Mouse (Mus musculus) layer of hippocampus, adult 2 months (tissue): ENCODE results near the gene Fbxl13. TPM values are rescaled to one million over a fixed set of nuclear protein-coding genes. Genes with fewer than 3 reads are reported as not detected.
"Not testable (repeated sequence)": the region's sequence is repeated elsewhere in the genome, so short reads cannot be mapped to it uniquely, and the experiment has no call there.

ENCODE experiments used
- DNase-seq, 2 experiments: peaks; one replicate each; pipeline ENCODE4 v3.0.0; 2022; ENCODE audit warnings: low spot score in 2 of 2
- H3K27ac ChIP-seq: fragments of 200-600 bp; 2 replicates; pipeline ENCODE4 v1.8.1; 2022
- H3K4me3 ChIP-seq: fragments of 200-600 bp; 2 replicates; pipeline ENCODE4 v1.8.1; 2022; ENCODE audit warnings: mild to moderate bottlenecking
- CTCF ChIP-seq: fragments of 200-600 bp; conservative IDR thresholded peaks from 2 replicates; pipeline ENCODE4 v1.8.1; 2022; ENCODE audit warnings: antibody characterized with exemption, mild to moderate bottlenecking, moderate library complexity
- total RNA-seq, 2 experiments: library from RNA; stranded (reverse); gene quantifications; 2 replicates each; pipeline ENCODE4 v1.2.3; 2021

Gene Fbxl13
- total RNA-seq, 2 experiments from 2014 or later: 0.29 to 0.41 TPM

DNA sequence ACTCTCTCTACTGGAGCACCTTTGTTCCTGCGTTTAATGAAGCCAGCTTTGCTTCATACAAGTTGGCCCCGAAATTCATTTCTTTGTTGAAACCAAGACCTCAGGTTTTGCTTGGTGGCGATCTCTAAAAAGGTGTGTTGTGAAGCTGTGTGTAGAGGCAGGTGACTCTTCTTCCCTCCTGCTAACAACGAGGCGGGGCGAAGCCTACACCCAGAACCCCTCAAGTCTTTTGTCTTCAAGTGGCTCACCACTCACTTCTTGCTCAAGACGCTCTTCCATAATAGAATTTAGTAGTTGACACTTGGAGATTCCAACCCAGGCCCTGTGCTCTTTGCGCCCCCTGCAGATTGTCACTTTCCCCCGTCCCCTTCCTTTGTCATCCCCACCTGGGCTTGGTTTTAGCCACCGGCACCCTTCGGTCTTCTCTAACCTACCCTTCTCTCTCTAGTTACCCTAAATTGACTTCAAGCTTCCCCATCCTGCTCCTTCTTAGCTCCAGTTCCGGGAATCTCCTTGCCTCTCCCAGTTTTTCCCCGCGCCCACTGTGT is 469 bp downstream of the Fbxl13 start:
- H3K27ac ChIP-seq: peak overlapping the region; percentile 65
- peak in 1 of 2 experiments; percentile 35 for DNase-seq

DNA sequence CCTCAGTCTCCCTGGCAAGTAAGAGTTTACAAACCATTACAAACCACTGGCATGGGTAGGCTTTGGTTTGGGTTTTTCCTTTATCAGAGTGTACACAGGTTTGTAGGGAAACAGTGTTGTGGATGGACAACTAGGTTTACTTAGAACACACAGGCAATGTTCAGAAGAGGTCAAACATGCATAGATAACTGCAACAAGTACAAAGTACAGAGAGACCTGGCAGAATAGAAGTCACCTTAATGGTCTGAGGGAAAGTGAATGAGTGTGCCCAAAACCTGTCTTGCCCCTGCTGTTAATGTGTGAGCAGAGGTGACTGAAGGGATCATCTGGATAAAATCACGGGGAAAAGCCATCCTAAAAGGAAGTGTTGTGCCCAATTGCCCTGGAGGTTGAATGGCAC is 1.8 kb downstream of the Fbxl13 start:
- DNase-seq: no peak
- H3K4me3 ChIP-seq: no peak overlapping the region
- TF ChIP-seq CTCF: no peak
- H3K27ac ChIP-seq: no peak overlapping the region

More for the DNA sequence above, 469 bp downstream of the Fbxl13 start:
- peak overlapping the region; percentile 88 for H3K4me3 ChIP-seq
- peak; percentile 51 for TF ChIP-seq CTCF

- peak in 1 of 2 experiments; percentile 65 for DNase-seq
- Histone ChIP-seq H3K27ac (no peak overlapping the region), H3K4me3 (no peak overlapping the region)
- peak; percentile 94 for TF ChIP-seq CTCF
Measured at GRCm38 (mm10) chr5:21640961-21641360, 4.5 kb downstream of the Fbxl13 start.

- no peak overlapping the region for H3K27ac ChIP-seq
- no peak for TF ChIP-seq CTCF
- no peak for DNase-seq
- no peak overlapping the region for H3K4me3 ChIP-seq
Measured at GRCm38 (mm10) chr5:21625916-21626315, 19.5 kb downstream of the Fbxl13 start.

GRCm38 (mm10) chr5:21616450-21617009 is 28.9 kb downstream of the Fbxl13 start:
- no peak overlapping the region for H3K27ac ChIP-seq

DNA sequence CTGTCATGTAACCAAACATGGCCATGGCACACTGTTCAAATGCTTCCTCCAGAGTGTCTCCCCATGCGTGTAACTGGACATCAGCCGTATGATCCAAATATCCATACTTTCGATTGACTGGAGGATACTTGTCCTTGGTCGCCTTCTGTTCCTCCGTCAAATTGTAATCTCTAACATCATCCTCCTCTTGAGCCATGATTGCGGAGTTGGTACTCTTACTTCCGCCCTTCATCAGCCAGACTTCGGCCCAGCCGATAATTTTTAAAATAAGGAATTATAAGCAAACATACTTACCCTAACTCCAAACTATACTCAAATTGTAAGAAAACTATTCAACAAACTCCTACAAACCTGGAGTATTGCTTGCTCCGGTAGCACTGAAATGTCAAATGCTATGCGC is 31.1 kb downstream of the Fbxl13 start:
- not testable (repeated sequence) for H3K27ac ChIP-seq, DNase-seq, H3K4me3 ChIP-seq

More at GRCm38 (mm10) chr5:21616450-21617009, 28.9 kb downstream of the Fbxl13 start:
- no peak overlapping the region for H3K4me3 ChIP-seq
- TF ChIP-seq CTCF: no peak
- DNase-seq: no peak

- no peak overlapping the region for H3K27ac ChIP-seq
- DNase-seq: no peak
- H3K4me3 ChIP-seq: no peak overlapping the region
- no peak for TF ChIP-seq CTCF
Measured at GRCm38 (mm10) chr5:21610996-21611395, 34.4 kb downstream of the Fbxl13 start.

DNA sequence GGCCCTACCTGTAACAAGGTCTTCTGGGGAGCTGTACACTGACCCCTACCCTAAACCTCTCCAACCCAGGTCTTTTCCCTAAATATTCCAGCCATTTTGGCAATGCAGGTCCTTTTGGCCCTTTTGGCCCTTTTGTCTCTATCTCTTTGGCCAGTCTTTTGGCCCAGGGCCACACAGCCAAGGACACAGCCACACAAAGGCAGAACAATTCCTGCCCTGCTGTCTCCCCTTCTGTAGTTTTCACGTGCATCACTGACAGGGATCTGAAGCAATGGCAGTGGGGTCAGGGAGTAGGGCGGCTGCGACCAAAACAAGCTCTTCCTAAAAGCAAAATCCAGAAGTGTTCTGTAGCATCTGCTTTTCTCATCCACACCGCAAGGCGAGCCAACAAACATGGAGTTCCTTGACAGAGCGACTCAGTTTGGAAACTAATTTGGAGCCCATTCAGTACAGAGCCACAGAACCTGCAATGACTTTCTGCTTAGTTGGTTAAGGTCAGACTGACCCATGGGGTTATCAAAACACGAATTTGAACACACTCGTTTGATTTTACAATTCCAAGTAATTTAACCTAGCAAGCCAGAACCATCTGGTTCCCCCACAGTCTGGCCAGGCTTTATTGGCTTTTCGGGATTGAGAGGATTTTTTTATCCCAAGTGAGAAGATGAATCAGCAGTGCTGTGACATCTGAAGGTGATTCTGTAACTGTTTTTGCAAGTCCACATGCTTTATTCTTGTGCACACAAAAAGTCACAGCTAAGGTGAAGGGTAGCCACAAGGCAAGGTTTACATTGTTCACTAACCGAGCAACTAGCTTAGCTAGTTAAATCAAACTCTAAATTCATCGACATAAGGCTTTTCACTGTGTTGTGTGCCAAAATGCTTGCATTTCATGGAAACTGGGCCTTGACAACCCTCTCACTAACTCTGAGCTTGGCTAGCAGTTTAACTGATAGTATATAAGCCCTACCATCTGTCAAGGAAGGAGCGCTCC is 36.8 kb downstream of the Fbxl13 start:
- Histone ChIP-seq H3K27ac (peak overlapping the region; percentile 78), H3K4me3 (no peak overlapping the region)
- no peak for TF ChIP-seq CTCF
- peak; percentile 7 to 20 for DNase-seq

DNA sequence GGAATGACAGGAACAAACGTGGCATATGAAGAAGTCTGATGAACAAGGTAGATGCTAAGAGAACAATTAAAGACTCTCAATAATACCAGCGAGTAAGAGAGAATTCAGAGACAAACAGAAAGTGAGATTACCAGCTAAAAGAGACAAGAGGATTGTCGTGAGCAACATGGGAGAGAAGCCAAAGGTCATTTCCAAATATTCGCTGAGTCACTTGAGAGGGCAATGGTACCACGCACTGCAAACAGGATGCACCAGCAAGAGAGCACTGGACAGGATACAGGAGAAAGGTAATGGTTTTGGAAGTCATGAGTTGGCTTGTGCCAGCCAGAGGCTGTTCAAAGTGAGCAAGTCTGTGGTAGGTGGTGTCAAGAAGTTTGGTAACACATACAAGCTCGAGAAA is 39.5 kb downstream of the Fbxl13 start:
- TF ChIP-seq CTCF: no peak
- Histone ChIP-seq H3K27ac (no peak overlapping the region), H3K4me3 (no peak overlapping the region)
- no peak for DNase-seq

GRCm38 (mm10) chr5:21599961-21600360 is 45.5 kb downstream of the Fbxl13 start:
- DNase-seq: no peak
- H3K27ac ChIP-seq: no peak overlapping the region
- no peak overlapping the region for H3K4me3 ChIP-seq
- no peak for TF ChIP-seq CTCF

DNA sequence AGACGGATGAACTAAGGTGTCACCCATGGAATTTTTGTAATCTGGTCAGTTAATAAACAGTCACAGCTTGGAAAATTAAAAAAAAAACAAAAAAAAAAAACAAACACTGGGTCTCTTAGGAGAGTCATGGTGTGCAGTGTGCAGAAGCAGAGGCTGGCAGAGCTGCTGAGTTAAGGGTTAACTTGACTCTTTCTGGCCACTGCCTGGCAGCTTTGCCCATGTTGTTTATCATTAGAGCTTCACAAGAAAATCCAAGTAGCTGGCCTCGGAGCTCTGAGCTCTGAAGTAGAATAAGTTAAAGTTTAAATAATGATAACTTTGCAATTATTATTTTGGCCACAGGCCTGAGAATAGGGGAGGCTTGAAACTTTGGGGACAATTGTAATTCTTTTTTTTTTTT is 45.9 kb downstream of the Fbxl13 start:
- H3K4me3 ChIP-seq, DNase-seq, H3K27ac ChIP-seq: not testable (repeated sequence)

- TF ChIP-seq CTCF: no peak
- DNase-seq: peak in 1 of 2 experiments; percentile 10
- H3K27ac ChIP-seq: no peak overlapping the region
- no peak overlapping the region for H3K4me3 ChIP-seq
Measured at GRCm38 (mm10) chr5:21593201-21593709, 52.2 kb downstream of the Fbxl13 start.

DNA sequence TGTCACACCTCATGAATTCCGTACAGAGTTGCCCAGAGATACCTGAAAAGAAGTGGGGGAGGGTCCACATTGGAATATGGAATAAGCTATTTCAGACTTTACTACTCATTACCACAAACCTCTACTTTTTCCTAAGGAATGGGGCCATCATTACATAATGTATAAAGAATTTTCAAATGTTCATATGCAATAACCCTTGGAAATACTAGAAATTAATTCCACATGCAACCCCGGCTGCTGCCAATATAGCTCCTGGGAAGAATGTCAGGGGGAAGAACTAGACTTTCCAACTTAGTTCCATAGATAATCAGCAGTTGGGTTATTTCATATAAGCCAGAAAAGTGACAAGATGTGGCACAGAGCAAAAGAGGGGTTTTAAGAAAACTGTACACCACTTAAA is 53.3 kb downstream of the Fbxl13 start:
- TF ChIP-seq CTCF: no peak
- no peak overlapping the region for H3K27ac ChIP-seq
- DNase-seq: no peak
- no peak overlapping the region for H3K4me3 ChIP-seq
